7 mouse cellular contexts compared by ENCODE assay signal in the genomic region with DNA sequence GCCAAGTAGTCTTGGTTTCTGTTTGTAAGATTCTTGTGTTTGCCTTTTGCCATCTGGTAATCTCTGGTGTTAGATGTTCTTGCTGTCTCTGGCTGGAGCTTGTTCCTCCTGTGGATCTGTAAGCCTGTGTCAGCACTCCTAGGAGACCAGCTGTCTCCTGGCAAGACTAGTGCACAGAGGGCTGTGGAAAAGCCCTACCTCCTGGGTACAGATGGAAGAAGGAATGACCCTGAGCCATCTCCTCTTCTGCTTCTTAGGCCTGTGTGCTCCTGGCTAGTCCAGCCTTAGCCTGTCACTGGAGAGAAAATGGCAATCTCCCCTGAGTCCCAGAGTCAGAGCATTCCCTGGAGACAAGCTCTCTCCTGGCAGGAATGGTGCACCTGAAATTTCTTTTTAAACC.
A peak's percentile ranks its signal among the peaks of the same experiment; 100 is the strongest.
DNase-seq lines count a peak whose midpoint lies in the region; ATAC-seq and TF ChIP-seq lines count a peak whose summit lies in the region.
"Not testable (repeated sequence)": the region's sequence is repeated elsewhere in the genome, so short reads cannot be mapped to it uniquely, and the experiment has no call there.

No protein-coding gene starts in this region.

- H3K27ac ChIP-seq in cerebellum, adult 2 months (ENCODE audit: insufficient read depth, low read length): not testable (repeated sequence)

- not testable (repeated sequence) for TF ChIP-seq CTCF in cerebellum, adult 2 months (IDR thresholded peaks at IDR 0.05; ENCODE audit: borderline replicate concordance, insufficient read depth, low read depth, low read length)

- not testable (repeated sequence) for TF ChIP-seq POLR2A in cerebellum, adult 2 months (IDR thresholded peaks at IDR 0.05; ENCODE audit: borderline replicate concordance, insufficient read depth, low read length)

- not testable (repeated sequence) for H3K27me3 ChIP-seq in cerebellum, adult 2 months (ENCODE audit: control insufficient read depth, insufficient read depth, low read length)

- not testable (repeated sequence) for H3K4me1 ChIP-seq in cerebellum, adult 2 months (ENCODE audit: control insufficient read depth, insufficient read depth, low read length)

- ATAC-seq in cerebellum, adult (ENCODE audit: insufficient number of reproducible peaks, low FRiP score, low TSS enrichment): peak; percentile 89

- DNase-seq in cerebellum, adult 11-12 months: peak; percentile 73
- peak; percentile 49 to 72 for DNase-seq in cerebellum, adult 2 months
- DNase-seq in cerebellum, adult 9-10 months: peak; percentile 74
- DNase-seq in cerebellum, postnatal 10 days: peak; percentile 36 to 40
- DNase-seq in cerebellum, postnatal 25 days: peak; percentile 56 to 62
- DNase-seq in layer of hippocampus, adult 11-12 months (ENCODE audit: low spot score): peak; percentile 6

- not testable (repeated sequence) for H3K4me3 ChIP-seq in cerebellum, adult 2 months (replicated peaks; ENCODE audit: insufficient read depth, low read depth, low read length)

Comparison
In these comparisons a context has a peak if more than half of its experiments do, and no peak if none do; other contexts are left out.
1. DNase-seq: peak in every context shown above with its lines; median percentile 74 in cerebellum, adult 9-10 months; 73 in cerebellum, adult 11-12 months; 60 in cerebellum, adult 2 months; 59 in cerebellum, postnatal 25 days; 38 in cerebellum, postnatal 10 days; 6 in layer of hippocampus, adult 11-12 months.